In genomic region chr14:20545529-20546331, GRCm38 (mm10) we compare ENCODE assay signal across 8 mouse cellular contexts. TPM values are rescaled to one million over a fixed set of nuclear protein-coding genes. Genes with fewer than 3 reads are reported as not detected.
DNase-seq lines count a peak whose midpoint lies in the region; ATAC-seq and TF ChIP-seq lines count a peak whose summit lies in the region.

No protein-coding gene starts in this region.

- peak; percentile 68 for ATAC-seq in activated CD4-positive, CD25-positive, alpha-beta regulatory T cell, adult 4 months
- ATAC-seq in inflammation-experienced regulatory T-cells, adult 6 months = peak; percentile 68
- ATAC-seq in megakaryocyte-erythroid progenitor cell, adult 5-6 weeks (replicated peaks; ENCODE audit: low FRiP score, low TSS enrichment, poor library complexity, severe bottlenecking) = peak; percentile 90

- H3K27ac ChIP-seq in cortical plate, adult 2 months (ENCODE audit: insufficient read depth, low read length) = peak overlapping the region; percentile 95

- H3K4me3 ChIP-seq in cortical plate, adult 2 months (ENCODE audit: insufficient read depth, low read length) = peak overlapping the region; percentile 92

- DNase-seq in gastrocnemius, adult 8-10 months (ENCODE audit: low spot score in 2 of 2) = peak; percentile 89 to 91
- peak; percentile 65 to 93 for DNase-seq in left cerebral cortex, postnatal 10 days (ENCODE audit: extremely low spot score in 1 of 2, low spot score in 2 of 2)
- peak; percentile 89 for DNase-seq in right cerebral cortex, postnatal 25 days
- DNase-seq in urinary bladder, postnatal 4 days (ENCODE audit: low spot score in 2 of 2) = peak; percentile 92

- TF ChIP-seq CTCF in cortical plate, adult 2 months (IDR thresholded peaks at IDR 0.05; ENCODE audit: extremely low read depth, insufficient read depth, low read length) = no peak

- H3K4me1 ChIP-seq in cortical plate, adult 2 months (ENCODE audit: control insufficient read depth, insufficient read depth, low read length) = no peaks in the 10 kb centered on the region; the same call in 1 of the 2 replicates

- TF ChIP-seq POLR2A in cortical plate, adult 2 months (IDR thresholded peaks at IDR 0.05; ENCODE audit: extremely low read depth, insufficient read depth, low read length) = no peak

- intact Hi-C loops in left cerebral cortex, postnatal 10 days (cut with DNase I) = no loop called here

RNA-seq across cellular contexts. Expression of gene Ppp3cb, which starts 0.6 kb away (rescaled TPM):
- 10 to 100 TPM; 29.8 to 47.4 TPM for polyA plus RNA-seq in activated CD4-positive, CD25-positive, alpha-beta regulatory T cell, adult 4 months (2017; shearing (Covaris generic))
- 162 and 167 TPM in 2 replicates for polyA plus RNA-seq in cortical plate, adult 2 months (2012; rRNA removed)
- 100 to 1,000 TPM; 187 to 242 (median 207) TPM for total RNA-seq in gastrocnemius, adult 8-10 months (2022)
- polyA plus RNA-seq in inflammation-experienced regulatory T-cells, adult 6 months (2017; shearing (Covaris generic)) = 10 to 100 TPM; 26.8 to 45.7 (median 42.5) TPM
- 100 to 1,000 TPM; 434 TPM for total RNA-seq in left cerebral cortex, postnatal 10 days (2021)
- 114 and 135 TPM in 2 replicates for total RNA-seq in megakaryocyte-erythroid progenitor cell, adult 5-6 weeks (2014; fragmentation: Nextera tagmentation)
- total RNA-seq in megakaryocyte-erythroid progenitor cell, adult 5-6 weeks (2017) = 60.1 and 69.9 TPM in 2 replicates

RNA-seq across cellular contexts. Expression of gene Mss51, which starts 49.0 kb away (rescaled TPM):
- polyA plus RNA-seq in activated CD4-positive, CD25-positive, alpha-beta regulatory T cell, adult 4 months (2017; shearing (Covaris generic)) = 1 to 10 TPM in 1 of 2 experiments, under 1 TPM in 1; 0.60 to 2.5 TPM
- polyA plus RNA-seq in cortical plate, adult 2 months (2012; rRNA removed) = 0.33 and 0.42 TPM in 2 replicates
- 100 to 1,000 TPM; 250 to 371 (median 286) TPM for total RNA-seq in gastrocnemius, adult 8-10 months (2022)
- polyA plus RNA-seq in inflammation-experienced regulatory T-cells, adult 6 months (2017; shearing (Covaris generic)) = 1 to 10 TPM; 1.0 to 3.2 (median 1.9) TPM
- 1 to 10 TPM in 1 of 2 experiments, under 1 TPM in 1; 0.97 to 1.1 TPM for total RNA-seq in left cerebral cortex, postnatal 10 days (2021)
- total RNA-seq in megakaryocyte-erythroid progenitor cell, adult 5-6 weeks (2014; fragmentation: Nextera tagmentation) = 1.4 and 5.4 TPM in 2 replicates
- 0.80 TPM in 1 of 2 replicates, not detected in the other for total RNA-seq in megakaryocyte-erythroid progenitor cell, adult 5-6 weeks (2017)

Comparison
In these comparisons a context has a peak if more than half of its experiments do, and no peak if none do; other contexts are left out.
1. Peak in every context shown above with its lines: DNase-seq, ATAC-seq, H3K4me3 ChIP-seq and H3K27ac ChIP-seq.
2. RNA of gene Mss51, which starts 49.0 kb away (total RNA-seq): 250 to 371 TPM in gastrocnemius, adult 8-10 months; 0.80 to 5.4 TPM in megakaryocyte-erythroid progenitor cell, adult 5-6 weeks and 0.97 to 1.1 TPM in left cerebral cortex, postnatal 10 days; every median in the first group is over 10 times any median in the second.